Mouse (Mus musculus): ENCODE data around the gene Parp6. TPM values are rescaled to one million over a fixed set of nuclear protein-coding genes. Genes with fewer than 3 reads are reported as not detected.

Gene Parp6
- total and polyA plus RNA-seq, 3 experiments = 6.4 to 13.8 TPM; not detected in 1

- no peak overlapping the region for H3K27ac ChIP-seq (ENCODE audit: control insufficient read depth, low read depth, low read length)
- no peak overlapping the region for H3K9ac ChIP-seq (ENCODE audit: control insufficient read depth, low read depth, low read length, poor library complexity, severe bottlenecking)
- H3K9me3 ChIP-seq (replicated peaks; ENCODE audit: insufficient read depth, low read length) = no peaks in the 10 kb centered on the region
- no peaks in the 10 kb centered on the region for H3K79me2 ChIP-seq (ENCODE audit: control insufficient read depth, insufficient read depth, low read length, poor library complexity)
- no peak for TF ChIP-seq MAX (IDR thresholded peaks at IDR 0.05; ENCODE audit: low read length)
- no peak for TF ChIP-seq MAZ (IDR thresholded peaks at IDR 0.05; ENCODE audit: low read depth, low read length)
- TF ChIP-seq NELFE (IDR thresholded peaks at IDR 0.05; ENCODE audit: low read depth, low read length) = no peak
- TF ChIP-seq GABPA (IDR thresholded peaks at IDR 0.05; ENCODE audit: low read depth, low read length) = no peak
- TF ChIP-seq GATA1 (IDR thresholded peaks at IDR 0.05; ENCODE audit: low read depth, low read length) = no peak
- no peak for TF ChIP-seq TCF12 (IDR thresholded peaks at IDR 0.05; ENCODE audit: low read depth, low read length)
- no peak for TF ChIP-seq BHLHE40 (IDR thresholded peaks at IDR 0.05; ENCODE audit: borderline replicate concordance, low read depth, low read length)
- TF ChIP-seq SMC3 (IDR thresholded peaks at IDR 0.05; ENCODE audit: low read depth, low read length) = no peak
- peaks cover 11 to 13% of the 10 kb centered on the region in 2 experiments for H3K4me1 ChIP-seq (ENCODE audit: control insufficient read depth in 1 of 2, insufficient read depth in 2 of 2, low read length in 2 of 2)
- H3K4me3 ChIP-seq (ENCODE audit: control insufficient read depth in 1 of 2, insufficient read depth in 1 of 2, low read depth in 2 of 2, low read length in 2 of 2) = no peak overlapping the region
- DNase-seq (ENCODE audit: low read depth, low spot score) = no peak
- peaks cover 11 to 25% of the 10 kb centered on the region in 2 experiments for H3K36me3 ChIP-seq (ENCODE audit: control insufficient read depth in 1 of 2, insufficient read depth in 2 of 2, low read length in 2 of 2)
- H3K27me3 ChIP-seq (ENCODE audit: control insufficient read depth in 1 of 2, insufficient read depth in 2 of 2, low read length in 2 of 2) = no peaks in the 10 kb centered on the region
These were observed 22.9 kb downstream of the Parp6 start for GRCm38 (mm10) chr9:59639936-59640335.

GRCm38 (mm10) chr9:59641320-59641719, 24.2 kb downstream of the Parp6 start:
- Histone ChIP-seq H3K4me1 (ENCODE audit: control insufficient read depth in 1 of 2, insufficient read depth in 2 of 2, low read length in 2 of 2) (peaks cover 11 to 13% of the 10 kb centered on the region in 2 experiments), H3K9me3 (replicated peaks; ENCODE audit: insufficient read depth, low read length) (no peaks in the 10 kb centered on the region), H3K27me3 (ENCODE audit: control insufficient read depth in 1 of 2, insufficient read depth in 2 of 2, low read length in 2 of 2) (no peaks in the 10 kb centered on the region), H3K79me2 (ENCODE audit: control insufficient read depth, insufficient read depth, low read length, poor library complexity) (no peaks in the 10 kb centered on the region), H3K4me3 (ENCODE audit: control insufficient read depth in 1 of 2, insufficient read depth in 1 of 2, low read depth in 2 of 2, low read length in 2 of 2) (no peak overlapping the region), H3K27ac (ENCODE audit: control insufficient read depth, low read depth, low read length) (no peak overlapping the region), H3K36me3 (ENCODE audit: control insufficient read depth in 1 of 2, insufficient read depth in 2 of 2, low read length in 2 of 2) (peaks cover 11 to 25% of the 10 kb centered on the region in 2 experiments), H3K9ac (ENCODE audit: control insufficient read depth, low read depth, low read length, poor library complexity, severe bottlenecking) (no peak overlapping the region)
- DNase-seq (ENCODE audit: low read depth, low spot score) = no peak
- TF ChIP-seq POLR2AphosphoS5 (IDR thresholded peaks at IDR 0.05; ENCODE audit: borderline replicate concordance, low read depth, low read length) (no peak), TCF12 (IDR thresholded peaks at IDR 0.05; ENCODE audit: low read depth, low read length) (no peak), TBP (IDR thresholded peaks at IDR 0.05; ENCODE audit: low read depth, low read length) (no peak)

GRCm38 (mm10) chr9:59649911-59650310, 32.8 kb downstream of the Parp6 start:
- Histone ChIP-seq H3K4me3 (ENCODE audit: control insufficient read depth in 1 of 2, insufficient read depth in 1 of 2, low read depth in 2 of 2, low read length in 2 of 2) (no peak overlapping the region), H3K79me2 (ENCODE audit: control insufficient read depth, insufficient read depth, low read length, poor library complexity) (no peaks in the 10 kb centered on the region), H3K27me3 (ENCODE audit: control insufficient read depth in 1 of 2, insufficient read depth in 2 of 2, low read length in 2 of 2) (no peaks in the 10 kb centered on the region), H3K36me3 (ENCODE audit: control insufficient read depth in 1 of 2, insufficient read depth in 2 of 2, low read length in 2 of 2) (peaks cover 0 to 32% of the 10 kb centered on the region in 2 experiments; a peak in 2 of 4 replicates), H3K4me1 (ENCODE audit: control insufficient read depth in 1 of 2, insufficient read depth in 2 of 2, low read length in 2 of 2) (peaks cover 16 to 18% of the 10 kb centered on the region in 2 experiments), H3K27ac (ENCODE audit: control insufficient read depth, low read depth, low read length) (no peak overlapping the region), H3K9ac (ENCODE audit: control insufficient read depth, low read depth, low read length, poor library complexity, severe bottlenecking) (no peak overlapping the region), H3K9me3 (replicated peaks; ENCODE audit: insufficient read depth, low read length) (no peaks in the 10 kb centered on the region)
- DNase-seq (ENCODE audit: low read depth, low spot score) = no peak
- TF ChIP-seq JUND (IDR thresholded peaks at IDR 0.05; ENCODE audit: low read depth, low read length) = no peak
- no peak for TF ChIP-seq CHD2 (IDR thresholded peaks at IDR 0.05; ENCODE audit: low read length)
- TF ChIP-seq TBP (IDR thresholded peaks at IDR 0.05; ENCODE audit: low read depth, low read length) = no peak
- TF ChIP-seq POLR2A (IDR thresholded peaks at IDR 0.05; ENCODE audit: control insufficient read depth in 1 of 2, insufficient read depth in 1 of 2, low read depth in 1 of 2, low read length in 2 of 2, poor library complexity in 1 of 2) = no peak
- no peak for TF ChIP-seq HCFC1 (IDR thresholded peaks at IDR 0.05; ENCODE audit: low read depth, low read length)
- TF ChIP-seq SIN3A (IDR thresholded peaks at IDR 0.05; ENCODE audit: low read length) = no peak

Data from MEL (cell line).